Mouse (Mus musculus): ENCODE data around the gene Gm47791. TPM values are rescaled to one million over a fixed set of nuclear protein-coding genes. Genes with fewer than 3 reads are reported as not detected.

The Gm47791 gene
- polyA plus RNA-seq, 1 experiment from 2014 or later, result not detected

- Histone ChIP-seq H3K4me1 (ENCODE audit: control insufficient read depth in 2 of 2, insufficient read depth in 2 of 2, low read length in 2 of 2) (no peaks in the 10 kb centered on the region), H3K4me3 (ENCODE audit: control insufficient read depth in 1 of 2, insufficient read depth in 1 of 2, low read depth in 1 of 2, low read length in 2 of 2) (no peak overlapping the region), H3K9me3 (ENCODE audit: control insufficient read depth, low read length) (0 out of 2 replicates have a peak, but pooled peaks cover 2% of the 10 kb centered on the region), H3K27me3 (ENCODE audit: control insufficient read depth, insufficient read depth, low read length) (no peaks in the 10 kb centered on the region), H3K27ac (replicated peaks in 1 of 2; ENCODE audit: control insufficient read depth in 1 of 2, insufficient read depth in 1 of 2, low read depth in 2 of 2, low read length in 2 of 2) (no peak overlapping the region), H3K9ac (ENCODE audit: low read length) (no peak overlapping the region), H3K4me2 (ENCODE audit: low read length) (no peak overlapping the region), H3K36me3 (ENCODE audit: control insufficient read depth, insufficient read depth, low read length) (peaks cover 7% of the 10 kb centered on the region)
- 40% methylated on average over 4 of the region's 4 CpGs for WGBS
- no peak for ATAC-seq (ENCODE audit: insufficient number of reproducible peaks, insufficient read depth, low FRiP score, low read depth)
Measured at GRCm38 (mm10) chr1:82766641-82767040, 4.4 kb downstream of the Gm47791 start.

DNA sequence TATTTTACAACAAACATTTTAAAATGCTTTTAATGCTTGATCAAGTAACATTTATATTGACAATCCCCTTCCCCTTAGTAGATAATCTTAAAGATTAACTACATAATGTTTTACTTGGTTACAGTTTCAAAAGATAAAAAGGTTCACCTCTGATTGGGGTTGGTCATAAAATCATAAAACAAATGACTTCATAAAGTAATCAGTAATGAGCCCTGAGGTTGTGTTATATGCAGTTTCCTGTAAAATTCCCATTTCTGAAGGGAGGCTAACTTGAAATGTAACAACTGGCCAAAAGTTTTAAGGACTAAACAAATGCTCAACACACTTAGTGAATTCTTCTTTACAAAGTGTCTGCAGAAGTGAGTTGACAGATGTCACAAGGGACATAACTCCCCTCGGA lies 4.8 kb downstream of the Gm47791 start:
- Histone ChIP-seq H3K9ac (ENCODE audit: low read length) (no peak overlapping the region), H3K9me3 (ENCODE audit: control insufficient read depth, low read length) (0 out of 2 replicates have a peak, but pooled peaks cover 2% of the 10 kb centered on the region), H3K4me3 (ENCODE audit: control insufficient read depth in 1 of 2, insufficient read depth in 1 of 2, low read depth in 1 of 2, low read length in 2 of 2) (no peak overlapping the region), H3K4me1 (ENCODE audit: control insufficient read depth in 2 of 2, insufficient read depth in 2 of 2, low read length in 2 of 2) (no peaks in the 10 kb centered on the region), H3K36me3 (ENCODE audit: control insufficient read depth, insufficient read depth, low read length) (peaks cover 8% of the 10 kb centered on the region), H3K4me2 (ENCODE audit: low read length) (no peak overlapping the region), H3K27me3 (ENCODE audit: control insufficient read depth, insufficient read depth, low read length) (no peaks in the 10 kb centered on the region), H3K27ac (replicated peaks in 1 of 2; ENCODE audit: control insufficient read depth in 1 of 2, insufficient read depth in 1 of 2, low read depth in 2 of 2, low read length in 2 of 2) (no peak overlapping the region)
- no peak for ATAC-seq (ENCODE audit: insufficient number of reproducible peaks, insufficient read depth, low FRiP score, low read depth)
- WGBS, result 16% methylated on average over 1 of the region's 1 CpGs

DNA sequence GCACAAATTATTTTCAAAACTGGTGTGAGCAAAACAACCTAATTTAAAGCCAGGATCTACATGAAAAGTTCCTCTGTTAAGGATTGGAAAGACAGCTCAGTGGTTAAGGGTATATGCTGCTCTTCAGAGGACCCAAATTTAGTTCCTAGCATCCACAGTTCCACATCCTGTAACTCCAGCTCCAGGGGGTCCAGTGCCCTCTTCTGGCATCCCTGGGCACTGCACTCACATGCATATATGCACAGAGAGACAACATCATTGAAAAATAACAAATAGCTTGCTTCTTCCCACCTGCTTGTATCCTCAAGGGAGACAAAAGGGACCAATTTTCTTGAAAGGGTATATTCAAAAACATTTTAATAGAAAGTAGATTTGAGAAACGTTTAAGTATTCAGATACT lies 8.8 kb downstream of the Gm47791 start:
- Histone ChIP-seq H3K36me3 (ENCODE audit: control insufficient read depth, insufficient read depth, low read length) (peaks cover 18% of the 10 kb centered on the region), H3K9me3 (ENCODE audit: control insufficient read depth, low read length) (0 out of 2 replicates have a peak, but pooled peaks cover 2% of the 10 kb centered on the region), H3K9ac (ENCODE audit: low read length) (no peak overlapping the region), H3K27me3 (ENCODE audit: control insufficient read depth, insufficient read depth, low read length) (no peaks in the 10 kb centered on the region), H3K4me1 (ENCODE audit: control insufficient read depth in 2 of 2, insufficient read depth in 2 of 2, low read length in 2 of 2) (no peaks in the 10 kb centered on the region), H3K27ac (replicated peaks in 1 of 2; ENCODE audit: control insufficient read depth in 1 of 2, insufficient read depth in 1 of 2, low read depth in 2 of 2, low read length in 2 of 2) (no peak overlapping the region), H3K4me2 (ENCODE audit: low read length) (no peak overlapping the region), H3K4me3 (ENCODE audit: control insufficient read depth in 1 of 2, insufficient read depth in 1 of 2, low read depth in 1 of 2, low read length in 2 of 2) (no peak overlapping the region)
- WGBS, result 83% methylated on average over 1 of the region's 1 CpGs
- ATAC-seq (ENCODE audit: insufficient number of reproducible peaks, insufficient read depth, low FRiP score, low read depth), result no peak

- Histone ChIP-seq H3K9ac (ENCODE audit: low read length) (no peak overlapping the region), H3K9me3 (ENCODE audit: control insufficient read depth, low read length) (0 out of 2 replicates have a peak, but pooled peaks cover 2% of the 10 kb centered on the region), H3K27me3 (ENCODE audit: control insufficient read depth, insufficient read depth, low read length) (no peaks in the 10 kb centered on the region), H3K36me3 (ENCODE audit: control insufficient read depth, insufficient read depth, low read length) (peaks cover 23% of the 10 kb centered on the region), H3K4me2 (ENCODE audit: low read length) (no peak overlapping the region), H3K4me1 (ENCODE audit: control insufficient read depth in 2 of 2, insufficient read depth in 2 of 2, low read length in 2 of 2) (no peaks in the 10 kb centered on the region), H3K27ac (replicated peaks in 1 of 2; ENCODE audit: control insufficient read depth in 1 of 2, insufficient read depth in 1 of 2, low read depth in 2 of 2, low read length in 2 of 2) (no peak overlapping the region), H3K4me3 (ENCODE audit: control insufficient read depth in 1 of 2, insufficient read depth in 1 of 2, low read depth in 1 of 2, low read length in 2 of 2) (no peak overlapping the region)
- WGBS, result 90% methylated on average over 8 of the region's 8 CpGs
- no peak for ATAC-seq (ENCODE audit: insufficient number of reproducible peaks, insufficient read depth, low FRiP score, low read depth)
Measured at GRCm38 (mm10) chr1:82761454-82762169, 9.4 kb downstream of the Gm47791 start.

DNA sequence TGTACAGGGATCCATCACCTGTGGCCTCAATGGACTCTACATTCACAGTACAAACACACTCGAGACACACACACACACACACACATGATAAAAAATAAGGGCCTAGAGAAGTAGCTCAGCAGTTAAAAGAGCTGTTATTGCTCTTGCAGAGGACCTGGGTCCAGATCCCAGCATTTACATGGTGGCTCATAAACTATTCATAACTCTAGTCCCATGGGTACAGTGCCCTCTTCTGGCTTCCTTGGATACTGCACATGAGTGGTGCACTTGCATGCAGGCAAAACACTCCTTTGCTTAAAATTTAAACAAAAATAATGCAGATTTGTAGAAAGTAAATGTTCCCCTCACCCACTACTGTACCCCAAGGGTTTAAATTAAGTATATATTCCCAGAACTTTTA lies 11.5 kb downstream of the Gm47791 start:
- Histone ChIP-seq H3K36me3 (ENCODE audit: control insufficient read depth, insufficient read depth, low read length) (peaks cover 38% of the 10 kb centered on the region), H3K9ac (ENCODE audit: low read length) (no peak overlapping the region)
- 88% methylated on average over 1 of the region's 1 CpGs for WGBS

GRCm38 (mm10) chr1:82747714-82748452 lies 23.2 kb downstream of the Gm47791 start:
- Histone ChIP-seq H3K9ac (ENCODE audit: low read length) (no peak overlapping the region), H3K27ac (replicated peaks in 1 of 2; ENCODE audit: control insufficient read depth in 1 of 2, insufficient read depth in 1 of 2, low read depth in 2 of 2, low read length in 2 of 2) (no peak overlapping the region), H3K36me3 (ENCODE audit: control insufficient read depth, insufficient read depth, low read length) (peaks cover 62% of the 10 kb centered on the region), H3K9me3 (ENCODE audit: control insufficient read depth, low read length) (no peaks in the 10 kb centered on the region), H3K4me1 (ENCODE audit: control insufficient read depth in 2 of 2, insufficient read depth in 2 of 2, low read length in 2 of 2) (no peaks in the 10 kb centered on the region), H3K4me2 (ENCODE audit: low read length) (no peak overlapping the region), H3K27me3 (ENCODE audit: control insufficient read depth, insufficient read depth, low read length) (no peaks in the 10 kb centered on the region), H3K4me3 (ENCODE audit: control insufficient read depth in 1 of 2, insufficient read depth in 1 of 2, low read depth in 1 of 2, low read length in 2 of 2) (no peak overlapping the region)
- WGBS, result 84% methylated on average over 2 of the region's 2 CpGs
- ATAC-seq (ENCODE audit: insufficient number of reproducible peaks, insufficient read depth, low FRiP score, low read depth), result no peak

More for the DNA sequence above, 11.5 kb downstream of the Gm47791 start:
- Histone ChIP-seq H3K9me3 (ENCODE audit: control insufficient read depth, low read length) (0 out of 2 replicates have a peak, but pooled peaks cover 2% of the 10 kb centered on the region), H3K27me3 (ENCODE audit: control insufficient read depth, insufficient read depth, low read length) (no peaks in the 10 kb centered on the region), H3K27ac (replicated peaks in 1 of 2; ENCODE audit: control insufficient read depth in 1 of 2, insufficient read depth in 1 of 2, low read depth in 2 of 2, low read length in 2 of 2) (no peak overlapping the region), H3K4me2 (ENCODE audit: low read length) (no peak overlapping the region), H3K4me3 (ENCODE audit: control insufficient read depth in 1 of 2, insufficient read depth in 1 of 2, low read depth in 1 of 2, low read length in 2 of 2) (no peak overlapping the region), H3K4me1 (ENCODE audit: control insufficient read depth in 2 of 2, insufficient read depth in 2 of 2, low read length in 2 of 2) (no peaks in the 10 kb centered on the region)
- ATAC-seq (ENCODE audit: insufficient number of reproducible peaks, insufficient read depth, low FRiP score, low read depth), result no peak

- Histone ChIP-seq H3K36me3 (ENCODE audit: control insufficient read depth, insufficient read depth, low read length) (peaks cover 63% of the 10 kb centered on the region), H3K9me3 (ENCODE audit: control insufficient read depth, low read length) (no peaks in the 10 kb centered on the region), H3K9ac (ENCODE audit: low read length) (no peak overlapping the region), H3K27ac (replicated peaks in 1 of 2; ENCODE audit: control insufficient read depth in 1 of 2, insufficient read depth in 1 of 2, low read depth in 2 of 2, low read length in 2 of 2) (no peak overlapping the region), H3K27me3 (ENCODE audit: control insufficient read depth, insufficient read depth, low read length) (no peaks in the 10 kb centered on the region), H3K4me2 (ENCODE audit: low read length) (no peak overlapping the region), H3K4me3 (ENCODE audit: control insufficient read depth in 1 of 2, insufficient read depth in 1 of 2, low read depth in 1 of 2, low read length in 2 of 2) (no peak overlapping the region), H3K4me1 (ENCODE audit: control insufficient read depth in 2 of 2, insufficient read depth in 2 of 2, low read length in 2 of 2) (no peaks in the 10 kb centered on the region)
- whole genome bisulfite sequencing, result 92% methylated on average over 4 of the region's 4 CpGs
- ATAC-seq (ENCODE audit: insufficient number of reproducible peaks, insufficient read depth, low FRiP score, low read depth), result no peak
Measured at GRCm38 (mm10) chr1:82746408-82746807, 24.6 kb downstream of the Gm47791 start.
